Mouse (Mus musculus) bone marrow, adult 2 months (tissue): ENCODE measurements around the gene Pkd1l2. TPM values are rescaled to one million over a fixed set of nuclear protein-coding genes. Genes with fewer than 3 reads are reported as not detected.
A peak's percentile ranks its signal among the peaks of the same experiment; 100 is the strongest.

Experiments used
- H3K27ac ChIP-seq: fragments of 200-500 bp; 2 replicates; pipeline ENCODE4 v1.5.1; 2012; ENCODE audit warnings: low read depth, mild to moderate bottlenecking, control low read depth, inconsistent platforms, low read length; ENCODE audit not compliant: control insufficient read depth, poor library complexity, insufficient read depth
- H3K4me1 ChIP-seq: fragments of 200-500 bp; 2 replicates; pipeline ENCODE4 v1.6.1; 2011; ENCODE audit warnings: low read length; ENCODE audit not compliant: control insufficient read depth, insufficient read depth
- H3K4me3 ChIP-seq: fragments of 200-500 bp; replicated peaks from 2 replicates; pipeline ENCODE3; 2011; ENCODE audit warnings: mild to moderate bottlenecking, low read depth, low read length, control low read depth; ENCODE audit not compliant: control insufficient read depth
- CTCF ChIP-seq: fragments of 200-500 bp; IDR thresholded peaks from 2 replicates; pipeline ENCODE4 v1.5.1; 2011; ENCODE audit warnings: low read length, control low read depth; ENCODE audit not compliant: control insufficient read depth, insufficient read depth
- POLR2A ChIP-seq: fragments of 200-500 bp; IDR thresholded peaks from 2 replicates; pipeline ENCODE4 v1.6.1; 2011; ENCODE audit warnings: low read depth, mild to moderate bottlenecking, control low read depth, low read length, borderline replicate concordance; ENCODE audit not compliant: control insufficient read depth
- WGBS: fragments of 180-500 bp; shearing (Covaris S2); methylation state at CpG from one replicate; pipeline ENCODE4 v1.1.7; 2018; 5-methylcytosine and 5-hydroxymethylcytosine counted together
- polyA plus RNA-seq: library from polyadenylated mRNA; stranded (reverse); fragments of >200 nt; gene quantifications from 2 replicates; pipeline ENCODE4 v1.2.4, GENCODE M21; 2011; ENCODE audit warnings: low replicate concordance; ENCODE audit not compliant: missing spikeins, insufficient read depth, insufficient read length

Pkd1l2 gene
- polyA plus RNA-seq, 1 experiment, result not detected

GRCm38 (mm10) chr8:116991241-116991640, 91.0 kb downstream of the Pkd1l2 start:
- no peak for TF ChIP-seq CTCF
- TF ChIP-seq POLR2A, result no peak
- H3K4me3 ChIP-seq, result no peak overlapping the region
- 90% methylated on average over 8 of the region's 8 CpGs for WGBS
- no peak overlapping the region for H3K27ac ChIP-seq
- peaks cover 1% of the 10 kb centered on the region; the same call in 1 of the 2 replicates for H3K4me1 ChIP-seq

GRCm38 (mm10) chr8:116989842-116990241, 92.4 kb downstream of the Pkd1l2 start:
- Histone ChIP-seq H3K4me3 (no peak overlapping the region), H3K27ac (no peak overlapping the region), H3K4me1 (peaks cover 1% of the 10 kb centered on the region; the same call in 1 of the 2 replicates)
- TF ChIP-seq POLR2A (no peak), CTCF (no peak)
- WGBS, result 94% methylated on average over 3 of the region's 3 CpGs

GRCm38 (mm10) chr8:116980117-116980516, 102.1 kb downstream of the Pkd1l2 start:
- H3K4me3 ChIP-seq, result no peak overlapping the region
- 9% methylated on average over 4 of the region's 4 CpGs for WGBS
- TF ChIP-seq CTCF (peak; percentile 16; the same call in 1 of the 2 replicates), POLR2A (no peak)
- peaks cover 1% of the 10 kb centered on the region; the same call in 1 of the 2 replicates for H3K4me1 ChIP-seq
- H3K27ac ChIP-seq, result no peak overlapping the region

- H3K4me3 ChIP-seq, result peak within 1 kb of the TSS; percentile 92
- TF ChIP-seq POLR2A (no peak; the same call in 1 of the 2 replicates), CTCF (no peak; the same call in 1 of the 2 replicates)
- peak within 1 kb of the TSS; percentile 53 for H3K27ac ChIP-seq
- under 1% methylated on average over 46 of the region's 46 CpGs for WGBS
- H3K4me1 ChIP-seq, result peaks cover 1% of the 10 kb centered on the region; the same call in 1 of the 2 replicates
These were observed 103.5 kb downstream of the Pkd1l2 start, which contains the start of gene 1700030J22Rik for GRCm38 (mm10) chr8:116978631-116979256. 1700030J22Rik (minus strand) TSS chr8:116978959.

- 23% methylated on average over 8 of the region's 8 CpGs for WGBS
- Histone ChIP-seq H3K27ac (no peak overlapping the region), H3K4me1 (peaks cover 1% of the 10 kb centered on the region; the same call in 1 of the 2 replicates), H3K4me3 (peak overlapping the region; percentile 92)
- TF ChIP-seq CTCF (no peak), POLR2A (no peak)
These were observed 104.2 kb downstream of the Pkd1l2 start for GRCm38 (mm10) chr8:116978052-116978451.

- WGBS, result 60% methylated on average over 5 of the region's 5 CpGs
- no peak overlapping the region for H3K27ac ChIP-seq
- H3K4me1 ChIP-seq, result peaks cover 1% of the 10 kb centered on the region; the same call in 1 of the 2 replicates
- no peak overlapping the region for H3K4me3 ChIP-seq
- no peak for TF ChIP-seq POLR2A
These were observed 106.6 kb downstream of the Pkd1l2 start for GRCm38 (mm10) chr8:116975606-116976005.

GRCm38 (mm10) chr8:116975066-116975465, 107.2 kb downstream of the Pkd1l2 start:
- Histone ChIP-seq H3K4me3 (no peak overlapping the region), H3K4me1 (peaks cover 1% of the 10 kb centered on the region; the same call in 1 of the 2 replicates), H3K27ac (no peak overlapping the region)
- TF ChIP-seq POLR2A, result no peak
- TF ChIP-seq CTCF, result no peak
- WGBS, result 22% methylated on average over 5 of the region's 5 CpGs

- WGBS, result 80% methylated on average over 6 of the region's 6 CpGs
- no peak for TF ChIP-seq CTCF
- TF ChIP-seq POLR2A, result no peak
- Histone ChIP-seq H3K4me1 (no peaks in the 10 kb centered on the region), H3K27ac (no peak overlapping the region), H3K4me3 (no peak overlapping the region)
These were observed 112.7 kb downstream of the Pkd1l2 start for GRCm38 (mm10) chr8:116969531-116969930.

GRCm38 (mm10) chr8:116954415-116954814, 127.8 kb downstream of the Pkd1l2 start:
- no peaks in the 10 kb centered on the region; the same call in 1 of the 2 replicates for H3K4me1 ChIP-seq
- TF ChIP-seq CTCF, result no peak
- no peak for TF ChIP-seq POLR2A

GRCm38 (mm10) chr8:116952428-116952827, 129.8 kb downstream of the Pkd1l2 start:
- WGBS, result 67% methylated on average over 8 of the region's 8 CpGs
- Histone ChIP-seq H3K27ac (no peak overlapping the region), H3K4me3 (no peak overlapping the region), H3K4me1 (no peaks in the 10 kb centered on the region; the same call in 1 of the 2 replicates)
- TF ChIP-seq CTCF (no peak), POLR2A (no peak)

More at GRCm38 (mm10) chr8:116954415-116954814, 127.8 kb downstream of the Pkd1l2 start:
- Histone ChIP-seq H3K27ac (no peak overlapping the region), H3K4me3 (no peak overlapping the region)
- 88% methylated on average over 9 of the region's 9 CpGs for WGBS
